Mouse (Mus musculus): Measurements from ENCODE around the gene Depdc1a.
"Not testable (repeated sequence)": the region's sequence is repeated elsewhere in the genome, so short reads cannot be mapped to it uniquely, and the experiment has no call there.

Depdc1a gene

DNA sequence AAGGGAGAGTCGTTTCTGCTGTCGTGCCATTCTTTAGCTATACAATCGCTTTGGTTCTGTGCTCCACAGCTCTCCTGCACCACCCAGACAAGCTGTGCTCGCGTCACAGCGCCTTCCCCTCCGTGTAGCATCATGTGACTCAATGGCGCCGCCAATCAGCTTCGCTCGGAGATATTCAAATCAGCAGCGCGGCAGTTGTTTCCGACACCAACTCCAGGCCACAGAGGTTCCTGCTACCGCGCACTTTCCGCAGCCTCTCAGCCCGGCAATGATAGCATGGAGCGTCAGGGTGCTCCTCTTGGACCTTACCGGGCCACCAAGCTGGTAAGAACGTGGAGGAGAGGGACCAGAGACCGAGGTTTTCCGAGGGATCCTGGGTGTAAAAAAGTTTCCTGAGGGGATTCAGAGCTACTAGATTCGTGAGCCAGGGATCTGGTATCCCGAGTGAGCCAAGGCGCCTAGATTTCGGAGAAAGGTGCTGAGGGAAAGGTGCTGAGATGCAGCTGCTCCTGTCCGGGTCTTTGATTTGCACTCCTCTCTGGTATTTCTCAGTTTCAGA, at the start of gene Depdc1a:
TSS of gene Depdc1a (plus strand) at position 191 of the 559 bp plus-strand sequence.
- DNase-seq = peak; percentile 98

DNA sequence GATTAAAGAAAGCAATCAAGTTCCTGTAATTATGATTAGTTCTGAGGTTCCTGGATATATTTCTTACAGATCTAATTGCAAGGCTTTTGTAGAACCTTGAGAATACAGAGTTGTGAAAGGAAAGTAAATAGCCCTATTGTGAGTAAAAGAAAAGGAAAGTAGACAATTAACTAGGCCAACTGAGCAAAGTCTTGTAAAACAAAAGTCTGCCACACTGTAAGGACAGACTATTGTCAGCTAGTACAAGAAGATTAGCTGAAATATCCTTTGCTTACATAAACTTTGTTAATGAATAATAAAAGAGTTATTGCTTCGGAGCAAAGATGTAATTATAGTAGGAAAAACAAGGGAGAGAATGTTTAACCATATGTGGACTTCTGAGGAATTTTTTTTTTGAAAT, 25.2 kb upstream of the Depdc1a start:
- no peak for DNase-seq

DNA sequence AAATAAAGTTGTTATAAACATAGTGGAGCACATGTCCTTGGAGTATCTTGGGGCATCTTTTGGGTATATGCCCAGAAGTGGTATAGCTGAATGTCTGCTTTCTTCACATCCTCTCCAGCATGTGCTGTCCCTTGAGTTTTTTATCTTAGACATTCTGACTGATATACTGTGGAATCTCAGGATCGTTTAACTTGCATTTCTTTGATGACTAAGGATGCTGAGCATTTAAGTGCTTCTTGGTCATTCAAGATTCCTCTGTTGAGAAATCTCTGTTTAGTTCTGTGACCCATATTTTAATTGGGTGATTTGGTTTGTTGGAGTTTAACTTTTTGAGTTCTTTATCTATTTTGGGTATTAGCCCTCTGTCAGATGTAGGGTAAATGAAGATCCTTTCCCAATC, 19.8 kb upstream of the Depdc1a start:
- no peak for DNase-seq

DNA sequence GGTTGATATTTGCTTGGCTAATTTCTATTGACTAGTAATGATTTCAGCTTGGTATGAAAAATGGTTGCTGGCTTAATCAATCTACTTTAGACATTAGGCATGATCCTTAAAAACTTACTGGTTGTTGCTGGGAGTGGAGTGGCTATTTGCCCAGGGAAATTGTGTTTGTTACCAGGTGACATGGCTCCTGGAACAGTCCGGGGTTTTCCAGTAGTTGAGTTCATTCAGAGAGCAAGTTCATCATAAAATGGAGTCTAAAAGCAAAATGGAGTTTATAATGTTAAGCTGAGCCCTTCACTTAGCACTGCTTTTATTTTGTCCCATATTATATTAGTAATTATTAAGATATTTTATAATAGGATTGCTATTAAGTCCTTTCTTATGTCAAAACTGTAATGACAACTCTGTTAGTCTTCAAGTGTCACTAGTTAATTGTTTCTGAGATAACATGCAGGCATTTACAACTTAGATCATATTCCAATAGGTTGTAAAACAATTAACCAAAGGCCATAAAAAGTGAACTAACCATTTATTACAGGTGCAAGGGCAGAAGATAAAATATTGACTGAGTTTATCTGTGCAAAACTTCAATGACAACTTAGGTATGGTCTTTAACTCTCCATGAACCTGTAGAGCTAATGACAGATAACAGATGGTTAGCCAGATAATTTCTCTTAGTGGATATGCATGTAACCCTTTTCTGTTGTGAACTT, 17.8 kb upstream of the Depdc1a start:
- no peak for DNase-seq

DNA sequence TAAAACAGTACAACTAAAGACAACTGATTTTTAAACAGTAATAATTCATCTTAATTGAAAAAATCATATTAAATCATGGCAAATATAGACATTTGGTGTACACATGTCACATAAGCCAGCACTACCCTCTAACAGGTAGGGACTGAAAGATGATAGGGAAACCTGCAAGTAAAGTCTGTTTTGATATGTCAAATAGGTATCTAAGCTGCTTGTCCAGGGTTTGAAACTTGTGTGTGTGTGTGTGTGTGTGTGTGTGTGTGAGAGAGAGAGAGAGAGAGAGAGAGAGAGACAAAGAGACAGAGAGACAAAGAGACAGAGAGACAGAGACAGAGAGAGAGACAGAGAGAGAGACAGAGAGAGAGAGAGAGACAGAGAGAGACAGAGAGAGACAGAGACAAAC, 524 bp upstream of the Depdc1a start:
- DNase-seq = not testable (repeated sequence)

DNA sequence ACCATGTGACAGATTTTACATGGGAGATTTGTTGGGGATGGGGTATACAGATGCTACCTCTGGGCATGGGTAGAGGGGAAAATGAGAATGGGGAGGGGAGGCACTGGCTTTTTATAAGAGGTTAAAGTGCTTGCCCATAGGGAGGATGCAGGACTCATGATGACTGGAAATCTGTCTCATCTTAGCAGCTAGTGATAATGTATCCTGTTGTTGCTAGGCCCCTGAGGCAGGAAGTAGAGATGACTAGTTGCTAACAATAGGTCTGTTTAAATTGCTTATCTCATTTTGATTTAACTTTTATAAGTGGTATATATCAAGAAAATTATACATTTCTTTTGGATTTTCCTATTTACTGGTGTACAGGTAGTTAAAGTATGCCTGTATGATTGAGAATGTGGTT, 13.7 kb downstream of the Depdc1a start:
- no peak for DNase-seq

DNA sequence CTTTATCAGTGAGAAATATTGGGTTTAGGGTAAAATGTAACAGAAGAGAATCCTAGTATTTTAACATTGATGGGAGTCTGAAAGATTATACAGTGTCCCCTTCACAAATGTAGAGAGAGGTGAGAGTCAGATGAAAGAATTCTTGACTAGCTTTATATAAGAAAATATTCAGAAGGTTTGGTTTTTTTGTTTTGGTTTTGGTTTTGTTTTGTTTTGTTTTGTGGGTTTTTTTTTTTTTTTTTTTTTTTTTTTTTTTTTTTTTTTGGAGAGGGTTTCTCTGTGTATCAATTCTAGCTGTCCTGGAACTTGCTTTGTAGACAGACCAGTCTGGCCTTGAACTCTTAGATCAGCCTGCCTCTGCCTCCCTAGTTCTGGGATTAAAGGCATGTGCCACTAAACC, 33.3 kb downstream of the Depdc1a start:
- no peak for DNase-seq

DNA sequence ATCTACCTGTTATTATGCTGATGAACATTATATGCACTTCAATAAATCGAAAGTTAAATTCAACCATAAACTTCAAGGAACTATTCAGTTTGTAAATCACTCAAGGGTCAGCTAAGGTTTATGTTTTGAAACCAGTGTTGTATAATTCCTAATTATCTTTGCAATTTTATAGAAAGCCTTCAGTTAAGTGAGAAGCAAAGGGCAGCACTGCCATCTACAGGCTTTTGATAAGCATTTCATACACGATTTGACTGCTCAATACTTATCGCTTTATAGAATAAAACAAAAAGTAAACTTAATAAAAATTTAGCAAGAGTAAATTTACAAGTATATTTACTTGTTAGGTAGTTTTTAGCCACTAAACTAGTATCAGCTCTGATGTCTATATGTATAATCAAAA, 53.1 kb downstream of the Depdc1a start:
- DNase-seq = no peak

DNA sequence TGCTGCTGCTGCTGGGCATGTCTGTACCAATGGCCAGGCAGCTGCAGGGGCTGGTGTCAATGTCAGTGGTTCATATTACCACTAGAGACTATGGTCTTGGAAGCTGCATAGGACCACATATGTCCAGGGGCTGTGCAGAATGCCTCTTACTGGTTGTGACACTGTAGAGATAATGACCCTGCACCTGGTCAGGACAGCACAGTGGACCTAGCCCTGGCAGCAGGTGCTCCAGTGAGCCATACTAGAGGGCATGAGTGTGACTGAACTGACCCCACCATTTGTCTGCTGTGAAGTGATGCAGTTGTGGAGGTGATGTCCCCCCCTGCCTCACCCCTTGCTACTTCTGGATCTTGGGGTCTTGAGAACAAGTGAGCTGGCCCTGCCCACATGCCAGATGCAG, 55.0 kb downstream of the Depdc1a start:
- DNase-seq = peak; percentile 83

Measured in heart, adult 11 months (tissue).